Mouse (Mus musculus) olfactory bulb, adult 2 months (tissue): Measurements from ENCODE around the gene Usp45.

Experiments used
- CTCF ChIP-seq: fragments of 200-500 bp; IDR thresholded peaks from 2 replicates; pipeline ENCODE4 v1.5.1; 2012; ENCODE audit warnings: low read depth, mild to moderate bottlenecking, low read length, moderate library complexity; ENCODE audit not compliant: insufficient read depth
- POLR2A ChIP-seq: fragments of 200-500 bp; IDR thresholded peaks from 2 replicates; pipeline ENCODE4 v1.6.1; 2012; ENCODE audit warnings: mild to moderate bottlenecking, low read depth, low read length, moderate library complexity; ENCODE audit not compliant: insufficient read depth

DNA sequence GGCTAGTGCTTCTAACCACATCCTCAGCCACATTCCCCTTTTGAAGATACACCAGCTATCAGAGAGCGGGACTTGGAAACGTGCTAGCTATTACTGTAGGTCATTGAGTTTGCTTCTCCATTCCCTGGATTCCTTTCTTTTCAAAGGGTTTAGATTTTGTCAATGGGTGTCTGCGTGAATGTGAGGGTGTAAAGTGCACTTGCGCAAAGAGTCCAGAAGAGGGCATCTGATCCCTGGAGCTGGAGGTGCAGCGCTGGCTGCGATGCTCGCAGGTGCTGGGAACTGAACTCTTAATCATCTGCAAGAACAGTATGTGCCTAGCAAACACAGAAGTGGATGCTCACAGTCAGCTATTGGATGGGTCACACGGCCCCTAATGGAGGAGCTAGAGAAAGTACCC lies 65.9 kb downstream of the Usp45 start:
- TF ChIP-seq CTCF (no peak), POLR2A (no peak)
